Mouse (Mus musculus) frontal cortex, postnatal 14 days (tissue): ENCODE measurements around the gene Higd2a.
A peak's percentile ranks its signal among the peaks of the same experiment; 100 is the strongest.
"Not testable (repeated sequence)": the region's sequence is repeated elsewhere in the genome, so short reads cannot be mapped to it uniquely, and the experiment has no call there.

ENCODE experiments used
- DNase-seq, 2 experiments: peaks; one replicate each; pipeline ENCODE4 v3.0.0; 2022; ENCODE audit warnings: low spot score in 2 of 2

Gene Higd2a

GRCm38 (mm10) chr13:54582126-54582525, 7.9 kb upstream of the Higd2a start:
- no peak for DNase-seq

GRCm38 (mm10) chr13:54582860-54583259, 7.1 kb upstream of the Higd2a start:
- DNase-seq, result no peak

- DNase-seq, result no peak
Measured at GRCm38 (mm10) chr13:54585831-54586230, 4.2 kb upstream of the Higd2a start.

GRCm38 (mm10) chr13:54589414-54589995, 502 bp upstream of the Higd2a start:
- no peak for DNase-seq

- no peak for DNase-seq
Measured at GRCm38 (mm10) chr13:54591776-54592356, 1.9 kb downstream of the Higd2a start.

GRCm38 (mm10) chr13:54593617-54594016, 3.6 kb downstream of the Higd2a start:
- DNase-seq, result no peak

GRCm38 (mm10) chr13:54596107-54596690, 6.2 kb downstream of the Higd2a start:
- DNase-seq, result no peak

- no peak for DNase-seq
Measured at GRCm38 (mm10) chr13:54596870-54597269, 6.9 kb downstream of the Higd2a start.

GRCm38 (mm10) chr13:54598622-54599143, 8.7 kb downstream of the Higd2a start:
- no peak for DNase-seq

GRCm38 (mm10) chr13:54602639-54603111, 12.7 kb downstream of the Higd2a start:
- DNase-seq, result no peak

GRCm38 (mm10) chr13:54603501-54603900, 13.5 kb downstream of the Higd2a start:
- DNase-seq, result no peak

GRCm38 (mm10) chr13:54604221-54604620, 14.2 kb downstream of the Higd2a start:
- DNase-seq, result no peak

GRCm38 (mm10) chr13:54605426-54605825, 15.4 kb downstream of the Higd2a start:
- DNase-seq, result no peak

- DNase-seq, result no peak
Measured at GRCm38 (mm10) chr13:54607204-54607603, 17.2 kb downstream of the Higd2a start.

- DNase-seq, result no peak
Measured at GRCm38 (mm10) chr13:54608002-54608401, 18.0 kb downstream of the Higd2a start.

GRCm38 (mm10) chr13:54608666-54609065, 18.7 kb downstream of the Higd2a start:
- no peak for DNase-seq

GRCm38 (mm10) chr13:54609301-54609700, 19.3 kb downstream of the Higd2a start:
- no peak for DNase-seq

GRCm38 (mm10) chr13:54610613-54610971, 20.6 kb downstream of the Higd2a start:
- DNase-seq, result no peak

GRCm38 (mm10) chr13:54610972-54611754, 21.2 kb downstream of the Higd2a start, which contains the start of gene Cltb:
Cltb (minus strand) TSS chr13:54611344.
- DNase-seq, result peak; percentile 75 to 88

- DNase-seq, result not testable (repeated sequence)
Measured at GRCm38 (mm10) chr13:54613141-54613540, 23.1 kb downstream of the Higd2a start.

GRCm38 (mm10) chr13:54616307-54616706, 26.3 kb downstream of the Higd2a start:
- DNase-seq, result no peak

- DNase-seq, result no peak
Measured at GRCm38 (mm10) chr13:54616998-54617397, 27.0 kb downstream of the Higd2a start.
